Mouse (Mus musculus) neural tube, embryonic 12.5 days (tissue): ENCODE measurements at regions not wholly inside any gene's neighbourhood (a gene's known extent, or its start where the extent isn't known, plus 50 kb on each side); places are given as distances from the start of the nearest gene placed in this dataset.

Experiments used
- ATAC-seq: fragments of 200-750 bp; cut with Nextera tagmentation; 2 replicates; pipeline ENCODE4 v1.8.0; 2017; ENCODE audit warnings: low read depth, mild to moderate bottlenecking, moderate TSS enrichment, moderate library complexity; ENCODE audit not compliant: low FRiP score
- H3K27ac ChIP-seq: fragments of 300-500 bp; sonication (generic); 2 replicates; pipeline ENCODE4 v1.5.1; 2016
- H3K27me3 ChIP-seq: fragments of 300-500 bp; sonication (generic); replicated peaks from 2 replicates; pipeline ENCODE4 v1.6.1; 2016; ENCODE audit warnings: mild to moderate bottlenecking
- H3K36me3 ChIP-seq: fragments of 300-500 bp; sonication (generic); 2 replicates; pipeline ENCODE4 v1.6.1; 2016; ENCODE audit warnings: mild to moderate bottlenecking
- H3K4me1 ChIP-seq: fragments of 300-500 bp; sonication (generic); 2 replicates; pipeline ENCODE4 v1.6.1; 2016
- H3K4me2 ChIP-seq: fragments of 300-500 bp; sonication (generic); replicated peaks from 2 replicates; pipeline ENCODE4 v1.6.1; 2016; ENCODE audit warnings: mild to moderate bottlenecking
- H3K4me3 ChIP-seq: fragments of 300-500 bp; sonication (generic); 2 replicates; pipeline ENCODE4 v1.5.1; 2016
- H3K9ac ChIP-seq: fragments of 300-500 bp; sonication (generic); 2 replicates; pipeline ENCODE4 v1.6.1; 2016; ENCODE audit warnings: mild to moderate bottlenecking
- H3K9me3 ChIP-seq: fragments of 300-500 bp; sonication (generic); 2 replicates; pipeline ENCODE4 v1.6.1; 2016; ENCODE audit warnings: mild to moderate bottlenecking
- WGBS: fragments of 180-500 bp; shearing (Covaris S2); methylation state at CpG from one replicate; pipeline ENCODE4 v1.1.7; 2016; 5-methylcytosine and 5-hydroxymethylcytosine counted together

DNA sequence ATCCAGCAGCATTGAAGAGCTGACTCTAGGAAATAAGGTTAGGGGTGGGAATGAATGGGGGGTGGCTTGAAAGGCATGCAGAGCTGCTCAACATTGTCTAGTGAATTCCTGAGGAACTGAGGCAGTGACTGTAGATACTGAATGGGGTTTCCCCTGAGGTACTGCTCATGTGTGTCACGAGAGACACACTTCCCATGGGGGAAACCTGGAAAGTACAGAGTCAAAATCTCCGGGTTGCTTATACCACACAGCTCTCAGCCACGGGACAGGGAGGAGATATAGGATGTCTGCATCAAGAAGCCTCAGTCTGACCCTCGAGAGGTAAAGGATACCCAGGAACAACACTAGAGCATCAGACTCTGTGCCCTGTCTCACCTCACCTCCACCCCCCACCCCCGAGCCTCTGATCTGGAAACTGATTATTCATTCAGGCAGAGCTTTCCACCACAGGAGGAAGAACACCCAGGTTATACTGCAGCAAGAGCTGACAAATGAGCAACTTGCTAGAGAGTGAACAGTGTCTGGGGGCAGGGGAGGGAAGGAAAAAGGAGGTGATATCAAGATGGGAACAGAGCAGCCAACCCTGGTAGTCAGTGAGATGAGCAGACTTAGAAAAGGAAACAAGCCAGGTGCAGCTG lies 102.3 kb upstream of the Nfe2l3 start:
- 68% methylated on average over 5 of the region's 5 CpGs for WGBS
- Histone ChIP-seq H3K27me3 (no peaks in the 10 kb centered on the region), H3K36me3 (no peaks in the 10 kb centered on the region), H3K4me1 (peaks cover 14% of the 10 kb centered on the region; the same call in 1 of the 2 replicates), H3K9ac (no peak overlapping the region), H3K27ac (no peak overlapping the region), H3K4me2 (no peak overlapping the region), H3K9me3 (no peaks in the 10 kb centered on the region), H3K4me3 (no peak overlapping the region)
- ATAC-seq, result no peak

DNA sequence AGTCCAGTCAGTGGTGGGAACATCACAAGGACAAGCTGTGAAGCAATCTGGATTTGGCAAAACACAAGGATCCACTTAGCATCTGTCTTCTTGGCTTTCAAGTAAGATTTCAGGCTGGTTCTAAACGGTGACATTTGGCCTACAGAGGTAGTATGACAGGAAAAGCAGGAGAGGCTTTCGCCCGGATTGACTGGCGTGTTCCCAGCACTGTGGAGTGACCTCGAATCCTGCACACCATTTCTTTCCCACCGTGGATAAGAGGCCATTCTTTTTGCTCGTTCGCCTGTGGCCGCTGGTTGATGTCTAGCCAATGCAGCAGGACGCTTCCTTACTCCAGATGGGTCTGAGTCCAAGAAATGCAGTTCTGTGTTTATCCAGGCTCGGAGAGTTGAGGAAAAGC lies 99.6 kb upstream of the Nfe2l3 start:
- no peak for ATAC-seq

DNA sequence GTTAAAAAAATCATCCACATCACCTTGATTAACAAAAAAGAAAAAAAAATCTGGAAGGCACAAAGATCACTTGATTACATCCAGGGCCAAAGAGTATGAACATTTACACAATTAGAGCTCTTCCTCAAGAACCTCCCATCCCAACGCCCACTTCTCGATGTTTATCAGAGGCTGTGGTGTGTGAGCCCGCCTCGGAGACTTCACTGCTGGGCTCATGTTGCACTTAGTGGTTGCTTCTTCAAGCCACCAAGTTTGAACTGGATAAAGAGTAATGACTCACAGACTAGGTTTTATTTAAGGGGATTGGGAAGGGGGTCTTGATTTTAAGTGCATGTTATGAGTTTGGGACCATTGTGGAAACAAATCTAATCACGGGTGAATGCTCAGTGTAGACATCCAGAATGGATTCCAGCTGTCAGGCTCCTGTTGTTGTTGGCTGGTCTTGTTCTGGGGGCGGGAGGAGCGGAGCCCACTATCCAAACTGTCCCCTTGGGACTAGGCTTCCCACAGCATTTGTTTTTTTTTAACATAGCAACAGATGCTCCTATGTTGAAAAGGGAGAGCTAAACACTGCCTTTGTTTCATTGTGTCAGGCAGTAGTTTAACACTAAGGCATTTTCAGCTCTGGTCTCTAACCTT lies 98.6 kb upstream of the Nfe2l3 start:
- H3K9me3 ChIP-seq, result no peaks in the 10 kb centered on the region
- no peaks in the 10 kb centered on the region for H3K36me3 ChIP-seq
- WGBS, result 55% methylated on average over 7 of the region's 7 CpGs
- H3K27me3 ChIP-seq, result no peaks in the 10 kb centered on the region
- no peak overlapping the region for H3K27ac ChIP-seq
- H3K9ac ChIP-seq, result no peak overlapping the region
- H3K4me2 ChIP-seq, result no peak overlapping the region
- no peak for ATAC-seq
- peaks cover 17% of the 10 kb centered on the region; the same call in 1 of the 2 replicates for H3K4me1 ChIP-seq
- H3K4me3 ChIP-seq, result no peak overlapping the region

More for the DNA sequence above, 99.6 kb upstream of the Nfe2l3 start:
- Histone ChIP-seq H3K9me3 (no peaks in the 10 kb centered on the region), H3K27me3 (no peaks in the 10 kb centered on the region), H3K9ac (no peak overlapping the region), H3K27ac (no peak overlapping the region), H3K4me2 (no peak overlapping the region), H3K4me3 (no peak overlapping the region), H3K4me1 (peaks cover 17% of the 10 kb centered on the region; the same call in 1 of the 2 replicates), H3K36me3 (no peaks in the 10 kb centered on the region)
- 66% methylated on average over 11 of the region's 11 CpGs for WGBS

DNA sequence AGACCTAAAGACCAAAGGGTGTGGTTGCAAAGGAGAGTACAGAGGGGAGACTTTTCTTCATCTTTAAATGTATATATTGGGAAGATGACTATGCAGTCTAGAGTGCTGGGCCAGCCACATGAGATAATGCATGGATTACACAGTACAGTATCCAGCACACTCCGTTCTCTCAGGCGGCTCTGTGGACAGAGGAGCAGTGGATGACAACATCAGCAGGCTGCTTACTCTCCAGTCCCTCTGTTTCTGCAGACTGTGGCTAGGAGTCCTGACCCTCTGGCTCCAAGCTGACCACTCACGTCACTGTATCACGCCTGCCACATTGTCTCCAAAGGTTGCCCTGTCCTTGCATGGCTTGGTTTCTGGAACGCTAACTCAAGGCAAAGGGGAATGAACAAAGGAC lies 97.2 kb upstream of the Nfe2l3 start:
- Histone ChIP-seq H3K27me3 (no peaks in the 10 kb centered on the region), H3K4me1 (peaks cover 17% of the 10 kb centered on the region; the same call in 1 of the 2 replicates), H3K36me3 (no peaks in the 10 kb centered on the region), H3K4me2 (no peak overlapping the region), H3K4me3 (no peak overlapping the region), H3K9me3 (no peaks in the 10 kb centered on the region), H3K27ac (no peak overlapping the region), H3K9ac (no peak overlapping the region)
- no peak for ATAC-seq
- 83% methylated on average over 5 of the region's 5 CpGs for WGBS

DNA sequence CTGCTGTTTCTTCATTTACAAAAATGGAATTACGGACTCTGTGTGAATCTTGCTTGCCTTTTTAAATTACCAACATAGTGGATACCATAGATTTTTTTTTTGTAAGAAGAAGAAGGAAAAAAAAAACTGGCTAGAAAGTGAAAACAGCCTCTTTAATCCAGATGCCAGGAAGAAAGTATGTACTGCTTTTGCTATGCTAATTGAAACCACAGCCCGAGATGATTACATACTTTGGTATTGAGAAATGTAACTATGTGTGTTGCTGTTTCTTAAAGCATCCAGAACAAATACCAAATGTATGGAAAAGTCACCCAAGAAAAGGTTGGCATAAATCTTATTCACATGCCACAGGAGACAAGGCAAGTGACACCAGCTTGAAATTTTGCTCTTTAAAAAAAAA lies 93.2 kb upstream of the Nfe2l3 start:
- Histone ChIP-seq H3K36me3 (no peaks in the 10 kb centered on the region), H3K9me3 (no peaks in the 10 kb centered on the region), H3K27ac (no peak overlapping the region), H3K4me3 (no peak overlapping the region), H3K9ac (no peak overlapping the region), H3K4me2 (no peak overlapping the region), H3K4me1 (peaks cover 8% of the 10 kb centered on the region; the same call in 1 of the 2 replicates), H3K27me3 (no peaks in the 10 kb centered on the region)
- WGBS, result 79% methylated on average over 2 of the region's 2 CpGs
- ATAC-seq, result no peak

DNA sequence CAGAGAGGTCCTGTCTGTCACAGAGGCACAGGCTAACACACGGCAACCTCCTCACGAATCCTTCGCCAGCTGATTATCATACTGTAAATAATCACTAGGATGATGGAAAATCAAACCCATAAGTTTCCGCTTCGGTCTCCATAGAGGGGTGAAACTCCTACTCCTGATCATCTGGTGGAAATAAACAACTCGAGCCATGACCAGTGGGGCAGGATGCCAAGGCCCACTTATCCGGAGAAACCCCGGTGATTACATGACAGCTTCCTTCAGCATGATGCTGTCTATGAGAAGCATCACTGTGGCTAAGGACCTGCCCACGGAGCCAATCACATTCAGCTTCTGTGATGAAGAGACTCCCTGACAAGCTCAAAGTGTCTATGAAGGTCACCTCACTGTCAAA lies 84.7 kb upstream of the Nfe2l3 start:
- no peaks in the 10 kb centered on the region for H3K4me1 ChIP-seq
- WGBS, result 92% methylated on average over 9 of the region's 9 CpGs
- H3K9me3 ChIP-seq, result no peaks in the 10 kb centered on the region
- no peak for ATAC-seq
- H3K9ac ChIP-seq, result no peak overlapping the region
- H3K4me3 ChIP-seq, result no peak overlapping the region
- no peak overlapping the region for H3K4me2 ChIP-seq
- no peak overlapping the region for H3K27ac ChIP-seq
- H3K27me3 ChIP-seq, result no peaks in the 10 kb centered on the region
- H3K36me3 ChIP-seq, result no peaks in the 10 kb centered on the region

DNA sequence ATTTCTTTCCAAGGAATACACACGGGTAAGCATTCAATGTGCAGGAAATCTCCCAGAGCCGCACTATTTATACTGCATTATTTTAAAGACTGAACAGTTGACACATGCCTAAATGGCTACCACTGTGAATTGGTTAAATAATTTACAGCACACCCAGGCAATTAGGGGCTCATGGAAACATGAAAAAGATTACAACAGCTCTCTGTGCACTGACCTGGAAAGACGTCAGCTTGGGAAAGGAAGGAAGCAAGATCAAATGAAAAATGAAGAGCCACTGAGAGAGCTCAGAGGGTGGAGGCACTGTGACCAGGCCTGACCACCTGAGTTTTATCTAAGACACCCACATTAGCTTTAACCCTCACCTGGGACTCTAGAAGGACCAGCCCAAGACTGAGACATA lies 82.7 kb upstream of the Nfe2l3 start:
- no peak overlapping the region for H3K9ac ChIP-seq
- H3K36me3 ChIP-seq, result no peaks in the 10 kb centered on the region
- H3K4me2 ChIP-seq, result no peak overlapping the region
- H3K4me3 ChIP-seq, result no peak overlapping the region
- no peaks in the 10 kb centered on the region for H3K9me3 ChIP-seq
- H3K27ac ChIP-seq, result no peak overlapping the region
- ATAC-seq, result no peak
- WGBS, result 30% methylated on average over 3 of the region's 3 CpGs
- H3K4me1 ChIP-seq, result no peaks in the 10 kb centered on the region
- H3K27me3 ChIP-seq, result no peaks in the 10 kb centered on the region

DNA sequence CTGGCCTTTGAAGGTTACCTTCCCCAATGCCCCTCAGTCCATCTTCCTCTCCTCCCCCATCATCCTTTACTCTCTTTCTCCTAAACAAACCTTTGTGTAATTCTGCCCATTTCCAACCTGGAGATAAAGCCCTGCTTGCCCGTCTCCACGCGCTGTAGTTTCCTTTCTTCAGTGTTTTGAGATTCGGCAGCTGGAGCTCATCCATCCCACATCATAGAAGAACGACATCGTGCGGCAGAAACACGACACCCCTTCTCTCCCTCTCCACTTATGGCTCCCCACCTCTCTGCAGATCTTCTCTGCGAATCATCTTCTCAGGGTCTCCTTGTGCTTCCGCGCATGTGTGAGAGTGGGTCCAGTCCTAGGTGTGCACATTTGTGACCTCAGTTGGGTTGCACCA lies 77.4 kb upstream of the Nfe2l3 start:
- no peaks in the 10 kb centered on the region for H3K27me3 ChIP-seq
- no peaks in the 10 kb centered on the region for H3K4me1 ChIP-seq
- H3K9ac ChIP-seq, result no peak overlapping the region
- ATAC-seq, result no peak
- H3K36me3 ChIP-seq, result no peaks in the 10 kb centered on the region
- no peak overlapping the region for H3K4me3 ChIP-seq
- H3K4me2 ChIP-seq, result no peak overlapping the region
- H3K27ac ChIP-seq, result no peak overlapping the region
- H3K9me3 ChIP-seq, result no peaks in the 10 kb centered on the region
- WGBS, result 89% methylated on average over 11 of the region's 11 CpGs

DNA sequence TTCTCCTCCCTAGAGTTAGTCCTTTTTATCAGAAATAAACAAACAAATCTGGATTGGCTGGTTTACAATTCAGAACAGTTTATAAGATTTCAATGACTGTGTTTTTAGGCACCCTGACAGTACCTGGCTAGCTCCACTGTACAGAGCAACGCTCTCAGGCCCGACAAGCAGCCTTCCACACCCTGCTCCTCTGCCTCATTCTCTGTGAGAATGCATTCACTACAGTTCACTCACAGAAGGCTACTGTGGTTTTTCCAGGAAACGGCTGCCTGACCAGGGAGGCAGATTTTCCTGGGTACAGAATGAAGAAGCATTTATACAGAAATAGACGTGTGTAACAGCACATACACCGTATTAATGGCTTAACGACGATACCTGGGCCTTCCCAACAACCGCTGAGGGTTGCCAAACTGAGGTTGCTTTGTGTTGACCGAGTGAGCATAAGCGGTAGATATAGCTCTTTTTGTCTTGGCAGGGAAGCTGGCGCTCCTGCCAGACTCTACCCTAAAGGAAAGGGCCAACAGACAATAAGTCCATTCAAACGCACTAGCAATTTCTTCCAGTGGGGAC lies 70.8 kb upstream of the Nfe2l3 start:
- no peak for ATAC-seq
- 63% methylated on average over 12 of the region's 12 CpGs for WGBS
- Histone ChIP-seq H3K27ac (no peak overlapping the region), H3K9ac (no peak overlapping the region), H3K4me2 (no peak overlapping the region), H3K9me3 (no peaks in the 10 kb centered on the region), H3K36me3 (no peaks in the 10 kb centered on the region), H3K4me3 (no peak overlapping the region), H3K27me3 (no peaks in the 10 kb centered on the region), H3K4me1 (0 out of 2 replicates have a peak, but pooled peaks cover 4% of the 10 kb centered on the region)

DNA sequence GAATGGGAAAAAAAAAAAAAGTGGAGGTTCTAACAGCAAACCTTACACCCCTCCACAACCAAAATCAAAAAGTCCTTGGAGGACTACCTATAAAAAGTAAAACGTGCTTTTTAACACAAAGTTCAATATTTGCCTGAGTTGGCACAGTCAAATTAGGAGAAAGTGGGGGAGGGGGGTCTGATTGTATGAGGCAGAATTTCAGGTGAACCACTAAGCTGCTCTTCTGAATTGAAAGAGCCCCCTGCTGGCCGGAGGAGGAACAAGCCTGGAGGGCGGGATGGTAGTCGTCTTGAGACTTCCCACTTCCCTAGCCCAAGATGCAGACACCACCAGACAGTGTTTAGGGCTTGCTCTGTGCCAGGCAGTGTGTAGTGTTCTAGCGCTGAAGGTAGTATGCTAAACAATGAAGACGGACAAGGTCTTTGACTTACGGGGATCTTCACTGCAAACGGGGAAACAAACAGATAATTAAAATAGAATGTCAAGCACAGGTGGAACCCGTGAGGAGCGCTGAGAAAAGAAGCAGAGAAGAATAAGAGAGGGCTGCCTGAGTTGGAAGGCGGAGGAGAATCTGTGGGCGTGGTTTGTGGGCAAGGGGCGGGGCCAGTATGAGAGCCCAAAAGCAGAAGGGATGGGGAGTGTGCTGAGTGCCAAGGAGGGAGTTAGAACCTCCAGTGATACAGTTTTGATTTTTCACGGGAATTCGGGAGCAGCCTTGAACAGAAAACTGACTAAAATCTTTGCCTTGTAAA lies 69.8 kb upstream of the Nfe2l3 start:
- H3K27ac ChIP-seq, result no peak overlapping the region
- WGBS, result 7% methylated on average over 15 of the region's 15 CpGs
- 0 out of 2 replicates have a peak, but pooled peaks cover 4% of the 10 kb centered on the region for H3K4me1 ChIP-seq
- no peaks in the 10 kb centered on the region for H3K27me3 ChIP-seq
- H3K9me3 ChIP-seq, result no peaks in the 10 kb centered on the region
- no peak overlapping the region for H3K4me3 ChIP-seq
- H3K9ac ChIP-seq, result no peak overlapping the region
- peak overlapping the region; percentile 46 for H3K4me2 ChIP-seq
- ATAC-seq, result peak; percentile 71; the same call in 1 of the 2 replicates
- H3K36me3 ChIP-seq, result no peaks in the 10 kb centered on the region

DNA sequence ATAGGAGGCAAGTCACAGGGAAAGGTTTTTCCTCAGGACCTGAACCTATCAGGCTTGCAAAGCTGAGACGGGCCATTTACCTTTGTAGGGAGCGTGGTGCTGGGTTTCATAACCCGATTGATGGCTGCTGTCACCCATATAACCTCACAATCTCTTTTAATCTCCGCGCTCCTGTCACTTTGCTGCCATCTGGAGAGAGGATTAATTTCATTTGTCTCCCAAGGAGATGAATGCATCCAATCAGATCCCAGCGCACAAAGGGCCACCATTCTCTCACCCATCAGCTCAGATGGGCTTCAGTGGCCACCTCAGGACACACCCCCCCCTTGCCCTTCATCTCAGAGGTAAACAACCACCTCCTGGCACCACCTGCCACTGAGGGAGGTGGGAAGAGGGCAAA lies 67.7 kb upstream of the Nfe2l3 start:
- H3K27me3 ChIP-seq, result no peaks in the 10 kb centered on the region
- no peaks in the 10 kb centered on the region for H3K36me3 ChIP-seq
- H3K27ac ChIP-seq, result no peak overlapping the region
- no peak for ATAC-seq
- no peak overlapping the region for H3K9ac ChIP-seq
- H3K4me1 ChIP-seq, result 0 out of 2 replicates have a peak, but pooled peaks cover 6% of the 10 kb centered on the region
- no peak overlapping the region for H3K4me3 ChIP-seq
- no peak overlapping the region for H3K4me2 ChIP-seq
- H3K9me3 ChIP-seq, result no peaks in the 10 kb centered on the region
- 52% methylated on average over 6 of the region's 6 CpGs for WGBS

DNA sequence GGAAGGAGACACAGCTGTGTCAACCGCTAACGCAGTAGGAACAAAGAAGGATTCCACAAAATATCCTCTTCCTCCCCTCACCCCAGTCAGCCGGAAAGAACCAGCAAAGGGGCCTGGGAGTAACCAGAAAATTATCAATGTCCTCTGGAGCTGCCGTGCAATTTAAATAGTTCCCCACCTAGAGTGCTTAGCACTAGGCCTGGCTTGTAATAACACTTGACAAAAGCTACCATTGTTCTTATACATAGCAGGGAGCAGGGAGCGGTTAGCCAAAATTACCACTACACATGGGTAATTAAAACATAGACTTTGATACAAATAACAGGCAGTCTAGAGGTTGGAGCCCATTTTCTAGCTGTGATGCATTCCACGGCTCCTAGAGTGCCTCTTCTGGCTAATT lies 62.7 kb upstream of the Nfe2l3 start:
- Histone ChIP-seq H3K27ac (no peak overlapping the region), H3K9ac (no peak overlapping the region), H3K4me2 (no peak overlapping the region), H3K36me3 (no peaks in the 10 kb centered on the region), H3K9me3 (no peaks in the 10 kb centered on the region), H3K27me3 (no peaks in the 10 kb centered on the region), H3K4me3 (no peak overlapping the region), H3K4me1 (peaks cover 3% of the 10 kb centered on the region; the same call in 1 of the 2 replicates)
- ATAC-seq, result no peak
- 37% methylated on average over 6 of the region's 6 CpGs for WGBS
